Mouse (Mus musculus): ENCODE measurements around the gene Dock1.

DNA sequence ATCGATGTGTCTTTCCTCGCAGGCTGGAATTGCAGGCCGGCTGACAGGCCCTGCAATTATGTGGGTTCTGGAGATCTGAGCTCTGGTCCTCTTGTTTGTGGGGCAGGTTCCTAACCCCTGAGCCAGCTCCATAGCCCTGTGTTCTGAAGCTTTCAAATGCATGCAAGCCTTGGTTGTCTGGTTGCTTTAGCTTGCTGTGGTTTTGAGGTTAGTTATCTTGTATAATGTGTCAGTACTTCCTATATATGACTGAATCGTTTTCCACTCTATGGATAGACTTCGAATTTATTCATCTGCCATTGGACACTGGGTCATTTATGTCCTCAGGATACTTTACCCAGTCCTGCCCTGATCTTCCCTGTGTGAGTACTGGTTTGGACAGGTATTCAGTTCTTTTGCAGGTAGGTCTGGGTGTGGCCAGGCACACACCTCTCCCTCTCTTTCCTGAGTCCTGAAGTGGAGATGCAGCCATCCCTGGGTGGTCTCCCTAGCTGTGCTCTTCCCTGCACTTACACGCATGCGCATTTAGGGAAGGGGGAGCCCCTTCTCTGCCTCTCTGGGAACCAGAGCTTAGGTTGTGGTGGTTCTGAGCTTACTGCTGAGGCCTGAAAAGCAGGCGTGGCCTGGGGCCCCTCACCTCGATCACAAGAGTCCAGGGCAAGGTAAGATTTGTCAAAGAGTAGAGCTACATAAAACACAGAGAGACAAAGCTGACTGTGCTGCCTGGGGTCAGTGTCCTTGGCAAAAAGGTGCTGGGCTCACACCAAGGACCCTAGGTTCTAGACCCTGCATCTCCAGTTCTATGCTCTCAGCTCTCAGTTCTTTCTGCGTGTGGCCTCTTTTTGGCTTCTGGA, 25.9 kb downstream of the Dock1 start:
- TF ChIP-seq CTCF (IDR thresholded peaks at IDR 0.05) (no peak), EP300 (IDR thresholded peaks at IDR 0.05) (no peak)

Data from lung, postnatal 0 days (tissue).